Mouse (Mus musculus): ENCODE results near the gene Reps1.

GRCm38 (mm10) chr10:18068880-18069279, 13.2 kb downstream of the Reps1 start:
- TF ChIP-seq CTCF (IDR thresholded peaks at IDR 0.05; ENCODE audit: extremely low read depth, insufficient read depth, low read length) (no peak), POLR2A (IDR thresholded peaks at IDR 0.05; ENCODE audit: extremely low read depth, insufficient read depth, low read length) (no peak)
